Mouse (Mus musculus): ENCODE measurements around the gene Galr3. TPM values are rescaled to one million over a fixed set of nuclear protein-coding genes. Genes with fewer than 3 reads are reported as not detected.
A peak's percentile ranks its signal among the peaks of the same experiment; 100 is the strongest.
"Not testable (repeated sequence)": the region's sequence is repeated elsewhere in the genome, so short reads cannot be mapped to it uniquely, and the experiment has no call there.

Galr3 gene
- polyA plus RNA-seq, 1 experiment from 2014 or later: not detected

- no peak overlapping the region for H3K4me2 ChIP-seq (replicated peaks)
- H3K9me3 ChIP-seq: no peaks in the 10 kb centered on the region
- H3K4me3 ChIP-seq: no peak overlapping the region
- no peak overlapping the region for H3K27ac ChIP-seq
- H3K4me1 ChIP-seq: no peaks in the 10 kb centered on the region
- WGBS: 76% methylated on average over 3 of the region's 3 CpGs
- no peak for ATAC-seq (ENCODE audit: insufficient number of reproducible peaks, insufficient read depth, low FRiP score, low TSS enrichment)
- H3K36me3 ChIP-seq: peaks cover 65% of the 10 kb centered on the region
- H3K27me3 ChIP-seq: no peaks in the 10 kb centered on the region
- no peak overlapping the region for H3K9ac ChIP-seq
Observed at GRCm38 (mm10) chr15:79006638-79007037, 35.0 kb upstream of the Galr3 start.

GRCm38 (mm10) chr15:79007059-79007458 is 34.6 kb upstream of the Galr3 start:
- Histone ChIP-seq H3K36me3 (peaks cover 61% of the 10 kb centered on the region), H3K4me2 (replicated peaks) (no peak overlapping the region), H3K9ac (no peak overlapping the region), H3K9me3 (no peaks in the 10 kb centered on the region), H3K4me1 (no peaks in the 10 kb centered on the region), H3K27me3 (no peaks in the 10 kb centered on the region), H3K4me3 (no peak overlapping the region), H3K27ac (no peak overlapping the region)
- no peak for ATAC-seq (ENCODE audit: insufficient number of reproducible peaks, insufficient read depth, low FRiP score, low TSS enrichment)
- whole genome bisulfite sequencing: 91% methylated on average over 5 of the region's 5 CpGs

GRCm38 (mm10) chr15:79007836-79008235 is 33.8 kb upstream of the Galr3 start:
- not testable (repeated sequence) for H3K4me2 ChIP-seq (replicated peaks); H3K4me3 ChIP-seq; H3K27ac ChIP-seq; H3K9me3 ChIP-seq; H3K9ac ChIP-seq; H3K27me3 ChIP-seq; ATAC-seq (ENCODE audit: insufficient number of reproducible peaks, insufficient read depth, low FRiP score, low TSS enrichment); H3K4me1 ChIP-seq
- peaks cover 53% of the 10 kb centered on the region for H3K36me3 ChIP-seq
- 92% methylated on average over 6 of the region's 6 CpGs for WGBS

- Histone ChIP-seq H3K4me2 (replicated peaks) (no peak overlapping the region), H3K9ac (no peak overlapping the region), H3K36me3 (peaks cover 34% of the 10 kb centered on the region), H3K9me3 (no peaks in the 10 kb centered on the region), H3K4me1 (no peaks in the 10 kb centered on the region), H3K4me3 (no peak overlapping the region), H3K27ac (no peak overlapping the region), H3K27me3 (no peaks in the 10 kb centered on the region)
- no peak for ATAC-seq (ENCODE audit: insufficient number of reproducible peaks, insufficient read depth, low FRiP score, low TSS enrichment)
- WGBS: 56% methylated on average over 5 of the region's 5 CpGs
Observed at GRCm38 (mm10) chr15:79009734-79010133, 32.0 kb upstream of the Galr3 start.

- H3K9ac ChIP-seq: no peak overlapping the region
- no peak overlapping the region for H3K27ac ChIP-seq
Observed at GRCm38 (mm10) chr15:79011550-79011949, 30.1 kb upstream of the Galr3 start.

GRCm38 (mm10) chr15:79013382-79013781 is 28.3 kb upstream of the Galr3 start:
- no peak for ATAC-seq (ENCODE audit: insufficient number of reproducible peaks, insufficient read depth, low FRiP score, low TSS enrichment)
- H3K27ac ChIP-seq: no peak overlapping the region
- WGBS: 74% methylated on average over 7 of the region's 7 CpGs
- H3K36me3 ChIP-seq: 0 out of 2 replicates have a peak, but pooled peaks cover 2% of the 10 kb centered on the region
- H3K4me1 ChIP-seq: no peaks in the 10 kb centered on the region
- H3K27me3 ChIP-seq: no peaks in the 10 kb centered on the region
- H3K4me3 ChIP-seq: no peak overlapping the region
- H3K9me3 ChIP-seq: no peaks in the 10 kb centered on the region
- no peak overlapping the region for H3K4me2 ChIP-seq (replicated peaks)
- H3K9ac ChIP-seq: no peak overlapping the region

More at GRCm38 (mm10) chr15:79011550-79011949, 30.1 kb upstream of the Galr3 start:
- Histone ChIP-seq H3K9me3 (no peaks in the 10 kb centered on the region), H3K4me1 (no peaks in the 10 kb centered on the region), H3K4me3 (no peak overlapping the region), H3K36me3 (peaks cover 17% of the 10 kb centered on the region), H3K4me2 (replicated peaks) (no peak overlapping the region), H3K27me3 (no peaks in the 10 kb centered on the region)
- no peak for ATAC-seq (ENCODE audit: insufficient number of reproducible peaks, insufficient read depth, low FRiP score, low TSS enrichment)
- 65% methylated on average over 10 of the region's 10 CpGs for WGBS

- Histone ChIP-seq H3K27ac (no peak overlapping the region), H3K27me3 (no peaks in the 10 kb centered on the region), H3K4me2 (replicated peaks) (no peak overlapping the region), H3K9me3 (no peaks in the 10 kb centered on the region), H3K4me1 (no peaks in the 10 kb centered on the region), H3K36me3 (no peaks in the 10 kb centered on the region), H3K9ac (no peak overlapping the region), H3K4me3 (no peak overlapping the region)
- ATAC-seq (ENCODE audit: insufficient number of reproducible peaks, insufficient read depth, low FRiP score, low TSS enrichment): no peak
- 44% methylated on average over 4 of the region's 4 CpGs for WGBS
Observed at GRCm38 (mm10) chr15:79018191-79018590, 23.5 kb upstream of the Galr3 start.

- H3K27me3 ChIP-seq: no peaks in the 10 kb centered on the region
- no peaks in the 10 kb centered on the region for H3K36me3 ChIP-seq
- H3K4me3 ChIP-seq: no peak overlapping the region
- no peak overlapping the region for H3K4me2 ChIP-seq (replicated peaks)
- no peak for ATAC-seq (ENCODE audit: insufficient number of reproducible peaks, insufficient read depth, low FRiP score, low TSS enrichment)
- no peaks in the 10 kb centered on the region for H3K4me1 ChIP-seq
- no peak overlapping the region for H3K9ac ChIP-seq
- 66% methylated on average over 3 of the region's 3 CpGs for WGBS
- no peak overlapping the region for H3K27ac ChIP-seq
- H3K9me3 ChIP-seq: no peaks in the 10 kb centered on the region
Observed at GRCm38 (mm10) chr15:79018886-79019285, 22.8 kb upstream of the Galr3 start.

- Histone ChIP-seq H3K9me3 (no peaks in the 10 kb centered on the region), H3K4me1 (peaks cover 20% of the 10 kb centered on the region), H3K4me2 (replicated peaks) (no peak overlapping the region), H3K4me3 (no peak overlapping the region), H3K27me3 (no peaks in the 10 kb centered on the region), H3K27ac (no peak overlapping the region), H3K36me3 (no peaks in the 10 kb centered on the region), H3K9ac (no peak overlapping the region)
- ATAC-seq (ENCODE audit: insufficient number of reproducible peaks, insufficient read depth, low FRiP score, low TSS enrichment): no peak
- 63% methylated on average over 10 of the region's 10 CpGs for WGBS
Observed at GRCm38 (mm10) chr15:79022671-79023230, 18.9 kb upstream of the Galr3 start.

GRCm38 (mm10) chr15:79023366-79023765 is 18.3 kb upstream of the Galr3 start:
- no peak for ATAC-seq (ENCODE audit: insufficient number of reproducible peaks, insufficient read depth, low FRiP score, low TSS enrichment)
- Histone ChIP-seq H3K4me2 (replicated peaks) (no peak overlapping the region), H3K4me3 (no peak overlapping the region), H3K27me3 (no peaks in the 10 kb centered on the region), H3K9me3 (no peaks in the 10 kb centered on the region), H3K4me1 (peaks cover 20% of the 10 kb centered on the region), H3K9ac (no peak overlapping the region), H3K27ac (no peak overlapping the region), H3K36me3 (no peaks in the 10 kb centered on the region)
- 36% methylated on average over 1 of the region's 1 CpGs for WGBS

- no peak for ATAC-seq (ENCODE audit: insufficient number of reproducible peaks, insufficient read depth, low FRiP score, low TSS enrichment)
- peak overlapping the region; percentile 37 for H3K4me2 ChIP-seq (replicated peaks)
- no peaks in the 10 kb centered on the region for H3K9me3 ChIP-seq
- 0 out of 2 replicates have a peak overlapping the region, but pooled peaks have one; percentile 11 for H3K4me3 ChIP-seq
- H3K27ac ChIP-seq: no peak overlapping the region
- H3K4me1 ChIP-seq: peaks cover 29% of the 10 kb centered on the region
- no peaks in the 10 kb centered on the region for H3K27me3 ChIP-seq
- no peaks in the 10 kb centered on the region for H3K36me3 ChIP-seq
- 10% methylated on average over 16 of the region's 18 CpGs for WGBS
- no peak overlapping the region for H3K9ac ChIP-seq
Observed at GRCm38 (mm10) chr15:79025687-79026308, 15.9 kb upstream of the Galr3 start.

- ATAC-seq (ENCODE audit: insufficient number of reproducible peaks, insufficient read depth, low FRiP score, low TSS enrichment): no peak
- Histone ChIP-seq H3K4me3 (peak overlapping the region; percentile 74; the same call in 1 of the 2 replicates), H3K4me1 (peaks cover 37% of the 10 kb centered on the region), H3K36me3 (no peaks in the 10 kb centered on the region), H3K27me3 (no peaks in the 10 kb centered on the region), H3K9ac (peak overlapping the region; percentile 100; the same call in 1 of the 2 replicates), H3K9me3 (no peaks in the 10 kb centered on the region), H3K27ac (0 out of 2 replicates have a peak overlapping the region, but pooled peaks have one; percentile 99), H3K4me2 (replicated peaks) (peak overlapping the region; percentile 98)
- 48% methylated on average over 14 of the region's 14 CpGs for WGBS
Observed at GRCm38 (mm10) chr15:79026511-79027290, 15.0 kb upstream of the Galr3 start.

All from embryonic facial prominence, embryonic 12.5 days (tissue).